ENCODE assay signal across 25 mouse cellular contexts in genomic region chr9:121673716-121674115, GRCm38 (mm10). TPM values are rescaled to one million over a fixed set of nuclear protein-coding genes. Genes with fewer than 3 reads are reported as not detected.
DNase-seq lines count a peak whose midpoint lies in the region; ATAC-seq lines count a peak whose summit lies in the region.
"Had no signal": no experiment of that assay in that cellular context is flagged by ENCODE, and none has a peak within 500 bp of the region (broad histone marks: within the 10 kb centered on the region; RNA-seq: fewer than 3 reads in every experiment).

No protein-coding gene starts in this region.

- no peak overlapping the region for H3K9ac ChIP-seq in midbrain, embryonic 11.5 days (ENCODE audit: low read length)
- no peak overlapping the region for H3K9ac ChIP-seq in midbrain, embryonic 15.5 days
- H3K9ac ChIP-seq: forebrain, embryonic 13.5 days; forebrain, postnatal 0 days; hindbrain, embryonic 12.5 days had no signal

- H3K9me3 ChIP-seq in midbrain, embryonic 11.5 days (ENCODE audit: control insufficient read depth, low read length) = no peaks in the 10 kb centered on the region
- H3K9me3 ChIP-seq in midbrain, embryonic 15.5 days = no peaks in the 10 kb centered on the region
- H3K9me3 ChIP-seq: embryonic facial prominence, embryonic 10.5 days; forebrain, embryonic 13.5 days; heart, embryonic 10.5 days; hindbrain, embryonic 12.5 days had no signal

- H3K36me3 ChIP-seq in midbrain, embryonic 11.5 days (ENCODE audit: control insufficient read depth, insufficient read depth, low read length) = no peaks in the 10 kb centered on the region
- no peaks in the 10 kb centered on the region for H3K36me3 ChIP-seq in midbrain, embryonic 15.5 days (replicated peaks)
- no peaks in the 10 kb centered on the region for H3K36me3 ChIP-seq in splenic B cell, adult 2 months (ENCODE audit: control insufficient read depth, insufficient read depth, low read length, poor library complexity, severe bottlenecking)
- H3K36me3 ChIP-seq: embryonic facial prominence, embryonic 10.5 days; heart, embryonic 10.5 days; hindbrain, embryonic 12.5 days had no signal

- no peak overlapping the region for H3K4me3 ChIP-seq in midbrain, embryonic 11.5 days (ENCODE audit: low read depth, low read length)
- no peak overlapping the region for H3K4me3 ChIP-seq in midbrain, embryonic 15.5 days
- H3K4me3 ChIP-seq: embryonic facial prominence, embryonic 10.5 days; forebrain, embryonic 13.5 days; heart, embryonic 10.5 days; hindbrain, embryonic 12.5 days had no signal

- no peak overlapping the region for H3K4me2 ChIP-seq in midbrain, embryonic 11.5 days
- H3K4me2 ChIP-seq in midbrain, embryonic 15.5 days = no peak overlapping the region
- H3K4me2 ChIP-seq: forebrain, embryonic 13.5 days; hindbrain, embryonic 12.5 days had no signal

- no peak overlapping the region for H3K27ac ChIP-seq in midbrain, embryonic 11.5 days (ENCODE audit: low read depth, low read length)
- no peak overlapping the region for H3K27ac ChIP-seq in midbrain, embryonic 15.5 days
- H3K27ac ChIP-seq: embryonic facial prominence, embryonic 10.5 days; forebrain, embryonic 13.5 days; heart, embryonic 10.5 days; hindbrain, embryonic 12.5 days had no signal

- no peak for ATAC-seq in midbrain, embryonic 11.5 days (ENCODE audit: low FRiP score)
- no peak for ATAC-seq in midbrain, embryonic 15.5 days (replicated peaks)
- ATAC-seq: activated CD4-positive, CD25-positive, alpha-beta regulatory T cell, adult 4 months; forebrain, embryonic 13.5 days; forebrain, postnatal 0 days; hindbrain, embryonic 16.5 days; Patski had no signal

- peak; percentile 66 for DNase-seq in midbrain, embryonic 11.5 days (ENCODE audit: low spot score, missing footprints)
- DNase-seq in 3T3-L1 (ENCODE audit: low read depth, low spot score) = peak; percentile 32
- peak; percentile 31 for DNase-seq in adipocyte (ENCODE audit: low spot score)
- DNase-seq in splenic B cell, adult 2 months (ENCODE audit: low read depth, low spot score) = peak; percentile 71
- no peak for DNase-seq in thymus, postnatal 36 days
- DNase-seq in cerebellum, adult 8-10 months = no peak
- DNase-seq: adrenal gland, adult 2 months; adrenal gland, postnatal 25 days; cerebellum, adult 18-20 months; cerebellum, postnatal 10 days; forebrain, postnatal 0 days; gastrocnemius, postnatal 36 days; heart, adult 11 months; heart, postnatal 10 days; heart, postnatal 4 days had no signal

- 88% methylated on average over 5 of the region's 5 CpGs for WGBS in midbrain, embryonic 11.5 days
- WGBS in midbrain, embryonic 15.5 days = 89% methylated on average over 5 of the region's 5 CpGs

- H3K27me3 ChIP-seq in midbrain, embryonic 11.5 days (ENCODE audit: control insufficient read depth, insufficient read depth, low read length) = peaks cover 5% of the 10 kb centered on the region
- H3K27me3 ChIP-seq in midbrain, embryonic 15.5 days (replicated peaks) = 0 out of 2 replicates have a peak, but pooled peaks cover 6% of the 10 kb centered on the region
- no peaks in the 10 kb centered on the region for H3K27me3 ChIP-seq in splenic B cell, adult 2 months (ENCODE audit: control insufficient read depth, insufficient read depth, low read length, poor library complexity, severe bottlenecking)

- peaks cover 18% of the 10 kb centered on the region for H3K4me1 ChIP-seq in midbrain, embryonic 11.5 days (ENCODE audit: control insufficient read depth, insufficient read depth, low read length)
- H3K4me1 ChIP-seq in midbrain, embryonic 15.5 days = peaks cover 11% of the 10 kb centered on the region

RNA-seq across cellular contexts. Expression of gene Vipr1, which starts 31.2 kb away (rescaled TPM):
- 0.41 and 0.44 TPM in 2 replicates for polyA plus RNA-seq in midbrain, embryonic 11.5 days (2014; fragmentation: Nextera tagmentation; extraction: Ambion mirVana)
- polyA plus RNA-seq in midbrain, embryonic 15.5 days (2015; fragmentation: Nextera tagmentation; extraction: Ambion mirVana) = 0.14 and 0.15 TPM in 2 replicates
- polyA plus RNA-seq: Patski had no signal

RNA-seq across cellular contexts. Expression of gene Sec22c, which starts 31.6 kb away (rescaled TPM):
- 16.9 and 18.2 TPM in 2 replicates for polyA plus RNA-seq in midbrain, embryonic 11.5 days (2014; fragmentation: Nextera tagmentation; extraction: Ambion mirVana)
- 36.9 and 39.4 TPM in 2 replicates for polyA plus RNA-seq in midbrain, embryonic 15.5 days (2015; fragmentation: Nextera tagmentation; extraction: Ambion mirVana)

RNA-seq across cellular contexts. Expression of gene Lyzl4, which starts 31.8 kb away (rescaled TPM):
- 0.22 TPM in 1 of 2 replicates, not detected in the other for polyA plus RNA-seq in midbrain, embryonic 11.5 days (2014; fragmentation: Nextera tagmentation; extraction: Ambion mirVana)
- polyA plus RNA-seq in midbrain, embryonic 15.5 days (2015; fragmentation: Nextera tagmentation; extraction: Ambion mirVana) = 0.18 and 0.27 TPM in 2 replicates
- polyA plus RNA-seq: activated CD4-positive, CD25-positive, alpha-beta regulatory T cell, adult 4 months; C2C12; embryonic facial prominence, embryonic 10.5 days; forebrain, embryonic 13.5 days; forebrain, postnatal 0 days; heart, embryonic 10.5 days; heart, embryonic 14.5 days; hindbrain, embryonic 12.5 days; Patski had no signal

RNA-seq across cellular contexts. Expression of gene Ss18l2, which starts 36.4 kb away (rescaled TPM):
- polyA plus RNA-seq in midbrain, embryonic 11.5 days (2014; fragmentation: Nextera tagmentation; extraction: Ambion mirVana) = 100 and 106 TPM in 2 replicates
- 139 and 149 TPM in 2 replicates for polyA plus RNA-seq in midbrain, embryonic 15.5 days (2015; fragmentation: Nextera tagmentation; extraction: Ambion mirVana)

RNA-seq across cellular contexts. Expression of gene Nktr, which starts 45.3 kb away (rescaled TPM):
- 61.6 and 70.4 TPM in 2 replicates for polyA plus RNA-seq in midbrain, embryonic 11.5 days (2014; fragmentation: Nextera tagmentation; extraction: Ambion mirVana)
- 51.0 and 52.1 TPM in 2 replicates for polyA plus RNA-seq in midbrain, embryonic 15.5 days (2015; fragmentation: Nextera tagmentation; extraction: Ambion mirVana)

Comparison
In these comparisons a context has a peak if more than half of its experiments do, and no peak if none do; other contexts are left out.
1. DNase-seq: peak in midbrain, embryonic 11.5 days (single experiment), 3T3-L1 (single experiment), adipocyte (single experiment) and splenic B cell, adult 2 months (single experiment); none in thymus, postnatal 36 days (0 of 2) and cerebellum, adult 8-10 months (single experiment).